Mouse (Mus musculus) ES-Bruce4 (cell line): ENCODE results near the gene Ankrd31. TPM values are rescaled to one million over a fixed set of nuclear protein-coding genes. Genes with fewer than 3 reads are reported as not detected.

Source experiments
- H3K27ac ChIP-seq: 2 replicates; pipeline ENCODE4 v1.5.1; 2012; ENCODE audit warnings: low read length, inconsistent platforms; ENCODE audit not compliant: insufficient read depth
- H3K27me3 ChIP-seq: 2 replicates; pipeline ENCODE4 v1.6.1; 2012; ENCODE audit warnings: mild to moderate bottlenecking, low read length, inconsistent platforms; ENCODE audit not compliant: control insufficient read depth, poor library complexity, insufficient read depth, severe bottlenecking
- H3K36me3 ChIP-seq: 2 replicates; pipeline ENCODE4 v1.6.1; 2012; ENCODE audit warnings: inconsistent platforms, mild to moderate bottlenecking, low read length, moderate library complexity; ENCODE audit not compliant: control insufficient read depth, poor library complexity, insufficient read depth, severe bottlenecking
- H3K4me1 ChIP-seq: one replicate; pipeline ENCODE4 v1.8.1; 2011; ENCODE audit warnings: low read length; ENCODE audit not compliant: control insufficient read depth, insufficient read depth
- H3K4me3 ChIP-seq: 2 replicates; pipeline ENCODE4 v1.5.1; 2011; ENCODE audit warnings: low read depth, mild to moderate bottlenecking, low read length
- H3K9ac ChIP-seq: 2 replicates; pipeline ENCODE4 v1.6.1; 2012; ENCODE audit warnings: low read depth, mild to moderate bottlenecking, inconsistent platforms; ENCODE audit not compliant: poor library complexity, severe bottlenecking
- H3K9me3 ChIP-seq: replicated peaks from 2 replicates; pipeline ENCODE4 v1.6.1; 2012; ENCODE audit warnings: mild to moderate bottlenecking, low read length, inconsistent platforms; ENCODE audit not compliant: control insufficient read depth, poor library complexity, insufficient read depth, severe bottlenecking
- CTCF ChIP-seq: IDR thresholded peaks from one replicate; pipeline ENCODE4 v1.8.1; 2011; ENCODE audit warnings: low read depth, low read length
- EP300 ChIP-seq: IDR thresholded peaks from 2 replicates; pipeline ENCODE4 v1.6.1; 2011; ENCODE audit warnings: low read depth, low read length; ENCODE audit not compliant: insufficient read depth
- POLR2A ChIP-seq: IDR thresholded peaks from one replicate; pipeline ENCODE4 v1.8.1; 2011; ENCODE audit warnings: low read length; ENCODE audit not compliant: insufficient read depth
- polyA plus RNA-seq: library from polyadenylated mRNA; stranded (reverse); fragments of >200 nt; gene quantifications from 2 replicates; pipeline ENCODE4 v1.2.4, GENCODE M21; 2011; ENCODE audit warnings: low read depth; ENCODE audit not compliant: missing spikeins, insufficient read depth, insufficient read length

Gene Ankrd31
- polyA plus RNA-seq, 1 experiment: 0.67 TPM

- H3K9me3 ChIP-seq: no peaks in the 10 kb centered on the region
- H3K9ac ChIP-seq: no peak overlapping the region
- TF ChIP-seq EP300 (no peak), CTCF (no peak), POLR2A (no peak)
- H3K4me3 ChIP-seq: no peak overlapping the region
- no peaks in the 10 kb centered on the region for H3K4me1 ChIP-seq
- no peaks in the 10 kb centered on the region for H3K36me3 ChIP-seq
- no peaks in the 10 kb centered on the region for H3K27me3 ChIP-seq
- no peak overlapping the region for H3K27ac ChIP-seq
Measured at GRCm38 (mm10) chr13:96951880-96952279, 203.8 kb downstream of the Ankrd31 start.

- Histone ChIP-seq H3K27ac (no peak overlapping the region), H3K27me3 (no peaks in the 10 kb centered on the region), H3K9me3 (no peaks in the 10 kb centered on the region), H3K36me3 (no peaks in the 10 kb centered on the region), H3K4me3 (no peak overlapping the region), H3K4me1 (no peaks in the 10 kb centered on the region), H3K9ac (no peak overlapping the region)
- TF ChIP-seq EP300 (no peak), POLR2A (no peak), CTCF (no peak)
Measured at GRCm38 (mm10) chr13:96956466-96956865, 208.4 kb downstream of the Ankrd31 start.

Other genes with a start within 250 kb of the Ankrd31 start
- gene Polk, start 205.7 kb upstream of the Ankrd31 start, polyA plus RNA-seq: 72.5 and 77.9 TPM in 2 replicates
- 55.0 and 57.3 TPM in 2 replicates for gene Col4a3bp, start 205.7 kb upstream of the Ankrd31 start, polyA plus RNA-seq
- gene Hmgcr, start 77.3 kb upstream of the Ankrd31 start, polyA plus RNA-seq: 190 and 205 TPM in 2 replicates
- 1.2 and 1.9 TPM in 2 replicates for gene Gcnt4, start 176.4 kb downstream of the Ankrd31 start, polyA plus RNA-seq